Mouse (Mus musculus) G1E (cell line): ENCODE measurements at regions not wholly inside any gene's neighbourhood (a gene's known extent, or its start where the extent isn't known, plus 50 kb on each side); places are given as distances from the start of the nearest gene placed in this dataset.

ENCODE experiments used
- ATAC-seq: 2 replicates; pipeline ENCODE4 v1.8.0; 2016; ENCODE audit warnings: mild to moderate bottlenecking; ENCODE audit not compliant: insufficient number of reproducible peaks, poor library complexity, low FRiP score, severe bottlenecking; ENCODE audit errors: extremely low read depth
- DNase-seq: peaks from one replicate; pipeline ENCODE4 v3.0.0; 2012; ENCODE audit warnings: low spot score
- H3K27me3 ChIP-seq: 2 replicates; pipeline ENCODE4 v1.6.1; 2012; ENCODE audit warnings: mild to moderate bottlenecking, low read length, inconsistent platforms; ENCODE audit not compliant: insufficient read depth
- H3K36me3 ChIP-seq: replicated peaks from 2 replicates; pipeline ENCODE3; 2012; ENCODE audit warnings: mild to moderate bottlenecking, inconsistent platforms
- H3K4me1 ChIP-seq: 2 replicates; pipeline ENCODE4 v1.6.1; 2012; ENCODE audit warnings: low read depth, low read length, inconsistent platforms, mixed read lengths; ENCODE audit not compliant: insufficient read depth
- H3K4me3 ChIP-seq: 2 replicates; pipeline ENCODE4 v1.5.1; 2012; ENCODE audit warnings: low read depth, mild to moderate bottlenecking, inconsistent platforms, low read length, moderate library complexity, mixed read lengths
- H3K9me3 ChIP-seq: replicated peaks from 2 replicates; pipeline ENCODE4 v1.6.1; 2012; ENCODE audit warnings: inconsistent platforms
- CTCF ChIP-seq: IDR thresholded peaks from 2 replicates; pipeline ENCODE4 v1.5.1; 2012; ENCODE audit warnings: low read depth, low read length, inconsistent platforms, mixed read lengths
- GATA1 ChIP-seq: IDR thresholded peaks from 2 replicates; pipeline ENCODE4 v1.6.1; 2012; ENCODE audit warnings: borderline replicate concordance, low read length, inconsistent platforms, mixed read lengths
- GATA2 ChIP-seq: IDR thresholded peaks from 2 replicates; pipeline ENCODE4 v1.6.1; 2012; ENCODE audit warnings: low read depth, low read length, inconsistent platforms, borderline replicate concordance
- POLR2AphosphoS5 ChIP-seq: IDR thresholded peaks from 2 replicates; pipeline ENCODE4 v1.6.1; 2012; ENCODE audit warnings: low read depth, low read length, inconsistent platforms; ENCODE audit not compliant: insufficient replicate concordance
- TAL1 ChIP-seq: conservative IDR thresholded peaks from 2 replicates; pipeline ENCODE4 v1.6.1; 2012; ENCODE audit warnings: low read depth, low read length, inconsistent platforms, mixed read lengths

DNA sequence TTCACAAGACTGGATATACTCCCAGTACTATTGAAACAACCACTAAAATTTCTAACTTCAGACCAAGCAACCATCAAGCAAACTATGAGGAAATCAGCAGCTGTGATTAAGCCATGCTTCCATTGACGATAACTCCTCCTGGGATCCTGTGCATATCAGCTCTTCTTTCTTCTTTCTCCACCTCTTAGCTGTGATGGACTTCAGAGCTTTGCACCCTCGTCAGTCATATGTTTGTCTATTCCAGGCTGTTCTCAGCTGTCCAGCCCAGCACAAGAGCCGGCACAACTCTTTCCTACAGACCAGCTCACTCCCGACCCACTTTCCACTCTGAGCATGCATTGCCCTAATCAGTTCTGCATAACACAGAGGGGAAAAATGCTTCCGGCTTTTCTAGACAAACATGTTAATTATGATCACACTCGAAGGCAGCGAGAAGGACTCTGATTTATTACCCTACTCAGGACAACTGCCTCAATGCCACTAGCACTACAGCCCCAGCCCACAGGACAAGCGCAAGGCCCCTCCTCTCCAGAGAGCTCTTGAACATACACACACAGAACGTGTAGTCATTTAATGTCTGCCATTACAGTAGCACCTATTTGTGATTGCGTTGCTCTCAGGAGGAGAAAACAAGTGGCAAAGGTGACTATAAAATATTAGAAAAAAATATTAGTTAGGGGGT, 190.4 kb upstream of the Pou3f3 start:
- TF ChIP-seq TAL1 (no peak), POLR2AphosphoS5 (no peak), GATA2 (no peak), CTCF (no peak), GATA1 (no peak)
- ATAC-seq = no peak
- H3K36me3 ChIP-seq = no peaks in the 10 kb centered on the region

DNA sequence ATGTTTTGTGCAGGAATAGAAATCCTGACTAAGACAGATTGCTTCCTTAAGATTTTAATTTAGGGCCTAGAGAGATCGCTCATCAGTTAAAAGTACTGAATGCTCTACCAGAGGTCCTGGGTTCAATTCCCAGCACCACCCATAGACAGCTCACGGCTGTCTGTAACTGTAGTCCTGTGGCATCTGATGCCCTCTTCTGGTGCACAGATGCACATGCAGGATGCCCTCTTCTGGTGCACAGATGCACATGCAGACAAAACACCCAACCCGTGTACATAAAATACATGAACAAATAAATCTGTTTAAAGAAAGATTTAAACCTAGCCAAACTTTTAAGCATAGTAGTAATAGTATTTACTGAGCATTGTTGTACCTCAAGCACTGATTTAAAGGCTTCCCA, 181.2 kb upstream of the Pou3f3 start:
- no peaks in the 10 kb centered on the region for H3K36me3 ChIP-seq
- no peak for TF ChIP-seq GATA1
- TF ChIP-seq TAL1 = no peak
- TF ChIP-seq GATA2 = no peak
- no peak for TF ChIP-seq CTCF
- TF ChIP-seq POLR2AphosphoS5 = no peak
- no peak overlapping the region for H3K4me3 ChIP-seq
- no peak for ATAC-seq
- H3K27me3 ChIP-seq = no peaks in the 10 kb centered on the region
- DNase-seq = no peak
- H3K4me1 ChIP-seq = no peaks in the 10 kb centered on the region
- H3K9me3 ChIP-seq = peaks cover 28% of the 10 kb centered on the region

More for the DNA sequence above, 190.4 kb upstream of the Pou3f3 start:
- Histone ChIP-seq H3K4me1 (no peaks in the 10 kb centered on the region), H3K9me3 (peaks cover 46% of the 10 kb centered on the region), H3K27me3 (no peaks in the 10 kb centered on the region), H3K4me3 (no peak overlapping the region)
- DNase-seq = no peak

DNA sequence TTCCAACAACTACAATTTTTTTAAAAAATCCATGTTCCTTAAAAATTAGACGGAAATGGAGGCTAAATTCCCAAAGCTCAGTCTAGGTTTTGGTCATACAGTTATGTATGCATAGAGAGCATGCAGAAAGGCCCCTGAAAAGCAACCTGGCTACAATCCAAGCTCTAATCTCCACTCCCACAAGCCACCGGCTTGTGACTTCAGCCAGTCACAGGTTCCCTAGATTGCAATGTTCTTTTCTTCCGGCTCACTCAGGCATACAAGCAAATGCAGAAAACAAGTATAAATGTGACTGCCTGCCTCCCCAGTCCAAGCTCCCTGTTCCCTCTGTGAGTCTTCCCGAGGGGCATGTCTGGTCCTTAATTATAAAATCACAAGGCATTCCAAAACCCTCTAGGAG, 171.2 kb upstream of the Pou3f3 start:
- Histone ChIP-seq H3K9me3 (peaks cover 24% of the 10 kb centered on the region), H3K27me3 (no peaks in the 10 kb centered on the region), H3K4me3 (no peak overlapping the region), H3K4me1 (no peaks in the 10 kb centered on the region), H3K36me3 (no peaks in the 10 kb centered on the region)
- DNase-seq = no peak
- no peak for ATAC-seq
- TF ChIP-seq CTCF (no peak), GATA1 (no peak), POLR2AphosphoS5 (no peak), GATA2 (no peak), TAL1 (no peak)

DNA sequence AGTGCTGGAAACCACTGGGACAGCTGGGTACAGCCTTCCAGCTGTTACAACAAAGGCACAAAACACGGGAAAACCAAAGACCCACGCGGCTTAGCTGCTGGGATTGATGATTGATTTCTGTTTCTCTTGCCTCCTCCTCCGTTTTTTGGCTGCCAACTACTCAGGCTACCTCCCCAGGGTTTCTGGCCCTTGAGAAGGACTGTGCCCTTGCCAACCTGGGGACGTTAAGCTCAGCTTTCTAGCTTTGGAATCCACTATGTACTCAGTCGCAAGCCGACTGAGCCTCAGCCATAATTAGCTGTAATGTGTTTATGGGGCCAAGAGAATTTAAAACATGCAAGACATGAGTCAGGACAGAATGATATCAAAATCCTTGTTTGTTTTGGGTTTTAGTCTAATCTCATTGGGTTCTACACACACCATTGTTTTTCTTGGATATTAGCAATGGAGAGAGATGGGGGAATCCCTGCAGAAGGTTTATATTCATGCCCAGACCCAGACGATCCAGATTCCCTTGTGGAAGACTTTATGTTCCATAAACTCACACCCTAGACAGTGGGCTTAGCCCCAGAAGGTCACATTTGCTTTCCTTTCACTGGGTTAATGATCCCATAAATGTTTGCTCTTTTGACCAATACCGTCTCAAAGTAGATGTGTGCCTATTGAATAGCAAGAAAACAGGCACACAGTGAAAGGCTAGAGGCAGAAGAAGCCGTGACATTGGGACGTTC, 167.7 kb upstream of the Pou3f3 start:
- H3K36me3 ChIP-seq = no peaks in the 10 kb centered on the region
- no peak overlapping the region for H3K4me3 ChIP-seq
- no peaks in the 10 kb centered on the region for H3K27me3 ChIP-seq
- DNase-seq (no peak), ATAC-seq (no peak)
- TF ChIP-seq CTCF (no peak), GATA1 (no peak), POLR2AphosphoS5 (no peak), GATA2 (no peak), TAL1 (no peak)
- peaks cover 16% of the 10 kb centered on the region for H3K9me3 ChIP-seq
- no peaks in the 10 kb centered on the region for H3K4me1 ChIP-seq

DNA sequence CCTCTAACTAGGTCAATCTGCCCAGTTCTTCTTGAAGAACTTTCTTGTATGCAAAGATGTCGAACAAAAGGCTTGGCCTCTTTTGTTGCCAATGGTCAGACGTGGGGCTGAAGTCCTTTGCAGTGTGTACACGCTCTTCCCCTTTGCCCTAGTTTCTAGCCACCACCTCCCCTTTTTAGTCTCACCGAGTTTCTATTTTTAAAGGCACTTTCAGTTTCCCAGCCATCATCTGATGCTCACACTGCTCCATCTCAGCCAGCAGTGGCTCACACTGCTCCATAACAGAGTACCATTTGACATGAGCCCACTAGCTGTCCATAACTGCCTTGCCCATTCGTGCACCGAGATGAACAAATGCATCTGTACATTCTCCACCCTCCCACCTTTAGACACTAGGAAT, 162.7 kb upstream of the Pou3f3 start:
- DNase-seq (no peak), ATAC-seq (no peak)
- Histone ChIP-seq H3K27me3 (no peaks in the 10 kb centered on the region), H3K36me3 (no peaks in the 10 kb centered on the region), H3K9me3 (peaks cover 29% of the 10 kb centered on the region), H3K4me1 (no peaks in the 10 kb centered on the region), H3K4me3 (no peak overlapping the region)
- TF ChIP-seq POLR2AphosphoS5 (no peak), TAL1 (no peak), GATA1 (no peak), GATA2 (no peak), CTCF (no peak)

DNA sequence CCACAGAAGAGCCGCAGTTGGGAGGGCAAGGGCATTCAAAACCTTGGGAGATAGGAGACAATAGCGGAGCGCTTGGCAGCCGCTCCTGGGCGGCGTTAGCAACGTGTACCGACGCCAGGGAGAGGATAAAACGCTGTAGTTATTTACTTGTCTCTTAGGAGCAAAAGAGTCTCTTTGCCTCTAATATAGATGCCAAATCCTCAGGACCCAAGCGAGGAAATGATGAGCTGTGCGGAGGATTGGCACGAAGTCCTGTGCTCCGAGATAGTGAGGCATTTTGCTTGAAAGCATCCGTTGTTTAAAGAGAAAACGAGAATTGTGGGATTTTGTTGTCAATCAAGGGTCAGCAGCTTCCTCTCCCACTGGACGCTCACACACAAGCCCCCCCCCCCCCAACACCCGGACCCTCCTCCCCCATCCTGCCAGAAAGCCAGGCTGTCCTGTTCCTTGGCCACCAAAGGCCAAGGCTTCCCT, 156.5 kb upstream of the Pou3f3 start:
- Histone ChIP-seq H3K4me1 (no peaks in the 10 kb centered on the region), H3K4me3 (no peak overlapping the region), H3K36me3 (no peaks in the 10 kb centered on the region), H3K9me3 (peaks cover 48% of the 10 kb centered on the region), H3K27me3 (no peaks in the 10 kb centered on the region)
- ATAC-seq (no peak), DNase-seq (no peak)
- TF ChIP-seq TAL1 (no peak), POLR2AphosphoS5 (no peak), CTCF (no peak), GATA2 (no peak), GATA1 (no peak)
